Mouse (Mus musculus): ENCODE data around the gene Olfr851. TPM values are rescaled to one million over a fixed set of nuclear protein-coding genes. Genes with fewer than 3 reads are reported as not detected.

Gene Olfr851
- total RNA-seq (2022) = not detected

DNA sequence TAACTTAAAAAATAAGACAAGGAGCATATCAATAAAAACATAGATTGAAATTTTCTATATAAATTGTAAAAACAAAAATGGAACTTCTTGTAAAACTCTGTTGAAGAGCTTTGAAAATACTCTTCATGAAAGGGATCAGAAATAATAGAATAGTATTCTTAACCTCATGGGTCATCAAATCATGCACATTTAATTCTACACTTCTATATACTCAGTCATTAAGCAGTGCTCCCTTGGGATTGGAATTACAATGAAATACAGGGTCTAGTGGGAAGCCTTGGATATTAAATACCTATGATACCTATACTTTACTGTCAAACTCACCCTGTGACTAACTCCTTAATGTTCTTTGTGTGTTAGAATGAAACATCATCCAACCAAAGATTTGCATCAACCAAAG, at the start of gene Olfr851:
Olfr851 (plus strand) TSS at position 301 of the 400 bp plus-strand sequence.
- no peak for DNase-seq (ENCODE audit: low spot score in 2 of 2)

GRCm38 (mm10) chr9:19478148-19478547, 14.9 kb upstream of the Olfr851 start, which contains the start of gene Olfr850:
Gene Olfr850, minus strand, starts transcription at chr9:19478248.
- DNase-seq (ENCODE audit: low spot score in 2 of 2) = no peak

DNA sequence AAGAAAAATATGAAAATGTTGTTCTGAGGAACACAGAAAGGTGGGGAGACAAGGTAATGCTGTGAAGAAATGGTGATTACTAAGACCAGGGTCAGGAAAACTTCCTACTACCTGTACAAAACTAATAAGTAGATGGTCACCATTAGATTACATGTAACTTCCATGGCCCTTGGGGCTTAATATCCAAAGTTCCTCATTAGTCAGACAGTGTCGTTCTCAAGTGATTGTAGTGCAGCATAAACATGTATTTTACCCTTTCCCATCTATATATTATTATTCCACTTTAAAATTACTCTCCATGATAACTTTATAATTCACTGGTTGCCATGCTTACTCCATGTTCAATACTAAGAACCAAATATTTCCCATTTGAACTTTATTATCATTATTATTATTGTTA, 47.9 kb downstream of the Olfr851 start, which contains the start of gene Olfr853:
Olfr853 (minus strand) TSS at position 101 of the 400 bp plus-strand sequence.
- no peak for DNase-seq (ENCODE audit: low spot score in 2 of 2)

Other genes starting within 250 kb of the Olfr851 start
- gene Olfr843, start 241.3 kb upstream of the Olfr851 start, total RNA-seq (2022) = not detected
- gene Olfr844, start 176.9 kb upstream of the Olfr851 start, total RNA-seq (2022) = not detected
- gene Olfr845, start 156.8 kb upstream of the Olfr851 start, total RNA-seq (2022) = not detected
- not detected for gene Olfr846, start 129.3 kb upstream of the Olfr851 start, total RNA-seq (2022)
- gene Olfr847, start 114.6 kb upstream of the Olfr851 start, total RNA-seq (2022) = not detected
- gene Olfr849, start 53.0 kb upstream of the Olfr851 start, total RNA-seq (2022) = not detected
- gene Olfr850, start 15.0 kb upstream of the Olfr851 start, total RNA-seq (2022) = not detected
- not detected for gene Olfr853, start 47.8 kb downstream of the Olfr851 start, total RNA-seq (2022)
- not detected for gene Olfr854, start 74.1 kb downstream of the Olfr851 start, total RNA-seq (2022)
- gene Olfr855, start 89.3 kb downstream of the Olfr851 start, total RNA-seq (2022) = not detected
- gene Zfp317, start 128.8 kb downstream of the Olfr851 start, total RNA-seq (2022) = 10 to 100 TPM; 13.2 to 16.8 (median 14.5) TPM
- not detected for gene Olfr857, start 216.1 kb downstream of the Olfr851 start, total RNA-seq (2022)